Mouse (Mus musculus) spleen, adult 10 weeks (tissue): ENCODE measurements around the gene Tmc2. TPM values are rescaled to one million over a fixed set of nuclear protein-coding genes. Genes with fewer than 3 reads are reported as not detected.

Experiments used
- polyA plus RNA-seq: library from polyadenylated mRNA; stranded (reverse); fragments of 350-450 nt; fragmentation: Illumina TruSeq; extraction: RNeasy Lipid Tissue Mini Kit (QIAGEN cat#74804); gene quantifications from one replicate; pipeline ENCODE4 v1.2.3, GENCODE M21; 2015; ENCODE audit warnings: low replicate concordance; ENCODE audit not compliant: insufficient read depth

Gene Tmc2
- polyA plus RNA-seq, result not detected

GRCm38 (mm10) chr2:130194894-130195293 lies at the start of gene Tmc2:
Gene Tmc2 (plus strand): TSS chr2:130195194.

GRCm38 (mm10) chr2:130178706-130179506 lies 16.1 kb upstream of the Tmc2 start, which contains the start of gene Snrpb:
Gene Snrpb (minus strand): TSS chr2:130179403.

GRCm38 (mm10) chr2:130274149-130274861 lies 79.3 kb downstream of the Tmc2 start, which contains the start of gene Nop56:
Gene Nop56 (plus strand): TSS chr2:130274430.

GRCm38 (mm10) chr2:130283854-130284654 lies 89.1 kb downstream of the Tmc2 start, which contains the start of gene Idh3b:
Gene Idh3b (minus strand): TSS chr2:130284547.

GRCm38 (mm10) chr2:130294936-130295277 lies 99.9 kb downstream of the Tmc2 start, which contains the start of gene Ebf4:
Gene Ebf4 (plus strand): TSS chr2:130295169.

Other genes with a start within 250 kb of the Tmc2 start
- gene Tgm3, start 182.8 kb upstream of the Tmc2 start, polyA plus RNA-seq, result 0.06 TPM
- gene Tgm6, start 82.8 kb upstream of the Tmc2 start, polyA plus RNA-seq, result 0.07 TPM
- 75.8 TPM for gene Snrpb, start 15.8 kb upstream of the Tmc2 start, polyA plus RNA-seq
- 330 TPM for gene Nop56, start 79.2 kb downstream of the Tmc2 start, polyA plus RNA-seq
- gene Idh3b, start 89.4 kb downstream of the Tmc2 start, polyA plus RNA-seq, result 131 TPM
- gene Ebf4, start 100.0 kb downstream of the Tmc2 start, polyA plus RNA-seq, result 0.87 TPM
- gene Cpxm1, start 202.4 kb downstream of the Tmc2 start, polyA plus RNA-seq, result 22.9 TPM
- gene Gm28372, start 210.0 kb downstream of the Tmc2 start, polyA plus RNA-seq, result not detected
- not detected for gene 1700020A23Rik, start 210.1 kb downstream of the Tmc2 start, polyA plus RNA-seq
- gene Tmem239, start 211.3 kb downstream of the Tmc2 start, polyA plus RNA-seq, result not detected
- 139 TPM for gene Vps16, start 229.1 kb downstream of the Tmc2 start, polyA plus RNA-seq
- gene Pced1a, start 229.5 kb downstream of the Tmc2 start, polyA plus RNA-seq, result 14.9 TPM